Mouse (Mus musculus) stomach, postnatal 0 days (tissue): ENCODE measurements around the gene Pde4b.

Experiments used
- CTCF ChIP-seq: IDR thresholded peaks from 2 replicates; pipeline ENCODE4 v1.5.1; 2016; ENCODE audit warnings: antibody characterized with exemption, low read depth, mild to moderate bottlenecking, moderate library complexity
- EP300 ChIP-seq: optimal IDR thresholded peaks from 2 replicates; pipeline ENCODE3; 2016; ENCODE audit warnings: antibody characterized with exemption

DNA sequence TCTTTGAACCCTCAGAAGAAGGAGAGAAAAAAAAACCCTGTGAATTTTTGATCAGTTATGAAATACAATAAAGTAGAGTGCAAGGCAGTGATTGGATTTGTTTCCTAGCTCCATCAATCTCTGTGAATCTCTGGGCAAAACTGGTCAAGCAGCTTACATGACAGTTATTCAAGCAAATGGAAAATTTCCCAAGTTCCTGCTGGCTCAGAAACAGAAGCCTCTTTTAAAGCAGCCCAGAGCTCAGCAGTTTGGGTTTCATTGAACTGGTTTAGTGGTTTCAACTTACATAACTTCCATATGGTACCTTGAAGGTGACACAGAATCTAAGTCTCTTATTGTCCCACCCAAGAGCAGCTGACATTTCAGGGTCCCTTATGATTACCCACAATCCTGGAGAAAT is 210.2 kb downstream of the Pde4b start:
- TF ChIP-seq EP300 (no peak), CTCF (no peak)
